Mouse (Mus musculus) layer of hippocampus, adult 18-20 months (tissue): ENCODE results near the gene Evi5. TPM values are rescaled to one million over a fixed set of nuclear protein-coding genes. Genes with fewer than 3 reads are reported as not detected.

Experiments
- DNase-seq, 2 experiments: peaks; one replicate each; pipeline ENCODE4 v3.0.0; 2022; ENCODE audit warnings: low spot score in 2 of 2
- total RNA-seq, 2 experiments: library from RNA; stranded (reverse); gene quantifications; 2 replicates each; pipeline ENCODE4 v1.2.3; 2021

The Evi5 gene
- total RNA-seq, 2 experiments from 2014 or later, result 62.7 to 65.5 TPM

GRCm38 (mm10) chr5:107814651-107815050 lies 60.3 kb downstream of the Evi5 start:
- DNase-seq, result no peak

DNA sequence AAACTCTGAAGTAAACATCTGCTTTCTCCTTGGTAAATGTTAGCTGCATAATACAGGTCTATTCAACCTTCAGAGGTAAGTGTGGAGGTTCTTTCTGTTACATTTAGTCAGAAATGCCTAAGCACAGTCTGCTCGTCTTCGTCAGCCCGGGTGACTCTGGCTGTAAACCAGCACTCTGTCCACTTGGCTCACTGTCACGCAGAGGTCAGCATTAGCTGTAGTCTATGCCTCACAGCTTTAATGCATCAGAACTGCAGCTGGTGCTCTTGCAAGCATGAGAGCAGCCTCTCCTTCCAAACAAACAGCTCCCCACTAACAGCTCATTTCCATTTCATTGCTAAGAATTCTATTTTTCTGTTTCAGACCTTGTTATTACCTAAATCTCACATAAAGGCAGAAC lies 67.4 kb downstream of the Evi5 start:
- no peak for DNase-seq

DNA sequence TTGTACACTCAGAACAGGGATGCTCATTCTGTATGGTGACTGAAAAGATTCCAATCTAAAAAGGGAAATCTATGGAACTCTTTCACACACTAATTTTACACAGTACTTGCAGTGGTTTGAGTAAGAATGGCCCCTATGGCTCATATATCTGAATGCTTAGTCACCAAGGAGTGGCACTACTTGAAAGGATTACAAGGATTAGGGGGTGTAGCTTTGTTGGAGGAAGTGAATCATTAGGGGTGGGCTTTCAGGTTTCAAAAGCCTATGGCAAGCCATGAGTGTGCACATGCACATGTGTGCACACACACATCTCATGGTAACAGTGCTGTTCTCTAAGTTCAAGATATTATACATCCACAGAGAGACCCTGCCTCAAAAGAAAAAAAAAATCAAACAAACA lies 72.3 kb downstream of the Evi5 start:
- DNase-seq, result no peak

DNA sequence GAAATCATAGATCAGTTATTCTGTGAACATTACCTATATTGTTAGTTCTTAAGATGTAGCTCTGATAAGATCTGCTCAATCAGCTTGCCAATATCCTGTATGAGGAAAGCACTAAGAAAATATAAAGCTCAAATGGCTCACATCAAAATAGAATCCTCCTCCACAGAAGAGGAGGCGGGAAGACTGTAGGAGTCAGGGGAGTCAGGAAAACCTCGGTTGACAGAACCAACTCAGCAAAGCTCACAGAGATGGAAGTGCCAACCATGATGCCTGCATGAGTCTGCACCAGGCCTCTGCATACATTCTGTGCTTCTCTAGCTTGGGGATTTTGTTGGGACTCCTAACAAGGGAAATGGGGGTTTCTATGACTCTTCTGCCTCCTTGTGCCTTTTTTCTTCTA lies 73.7 kb downstream of the Evi5 start:
- DNase-seq, result no peak

- no peak for DNase-seq
These were observed 76.6 kb downstream of the Evi5 start for GRCm38 (mm10) chr5:107798290-107798689.

GRCm38 (mm10) chr5:107793927-107794326 lies 81.0 kb downstream of the Evi5 start:
- DNase-seq, result no peak

GRCm38 (mm10) chr5:107793258-107793657 lies 81.6 kb downstream of the Evi5 start:
- DNase-seq, result no peak

DNA sequence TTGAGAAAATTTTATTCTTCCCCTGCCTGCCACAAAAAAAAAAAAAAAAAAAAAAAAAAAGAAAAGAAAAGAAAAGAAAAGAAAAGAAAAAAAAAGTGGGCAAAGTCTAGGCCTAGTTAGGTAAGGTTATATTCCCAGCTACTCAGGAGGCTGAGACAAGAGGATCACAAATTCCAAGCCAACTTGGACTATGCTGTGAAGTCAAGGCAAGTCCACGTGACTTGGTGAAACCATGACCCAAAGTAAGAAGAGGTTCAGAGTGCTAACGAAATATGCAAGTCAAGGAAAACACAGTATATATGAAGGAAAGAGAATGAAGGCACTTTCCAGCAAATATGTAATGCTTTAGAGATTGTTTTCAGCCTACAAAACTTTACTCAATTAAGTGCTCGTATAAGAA lies 82.4 kb downstream of the Evi5 start:
- no peak for DNase-seq

DNA sequence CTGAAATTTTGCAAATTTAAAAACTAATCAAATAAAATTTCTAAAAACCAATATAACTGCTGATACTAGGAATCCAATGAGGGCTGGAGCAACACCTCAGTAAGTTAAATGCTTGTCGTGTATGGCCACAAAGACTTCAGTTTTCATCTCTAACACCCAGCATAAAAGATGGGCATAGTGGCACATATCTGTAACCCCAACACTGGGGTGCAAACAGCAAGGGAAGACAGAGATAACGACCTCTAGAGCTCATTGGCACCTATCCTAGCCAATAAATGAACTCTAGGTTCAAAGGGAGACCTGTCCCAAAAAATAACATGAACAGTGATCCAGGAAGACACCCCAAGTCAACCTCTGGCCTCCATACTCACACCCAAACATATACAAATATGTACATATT lies 82.9 kb downstream of the Evi5 start:
- DNase-seq, result no peak

DNA sequence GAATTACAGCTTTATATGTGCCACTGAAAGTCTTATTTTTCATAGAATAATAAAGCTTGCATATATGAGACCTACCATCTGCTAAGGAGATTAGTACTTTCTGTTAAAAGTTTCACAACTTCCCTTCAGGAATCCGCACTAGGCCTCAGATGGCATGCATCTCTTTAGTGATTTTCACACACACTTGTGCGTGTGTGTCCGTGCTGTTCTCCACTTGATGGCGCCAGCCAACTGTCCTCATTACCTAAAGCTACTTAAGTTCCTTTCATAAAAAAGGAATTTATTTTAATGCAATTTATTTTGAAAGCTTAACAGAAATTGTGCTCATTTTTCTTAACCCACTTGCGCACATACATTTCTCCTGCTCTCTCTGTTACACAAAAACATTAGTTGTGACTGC lies 85.4 kb downstream of the Evi5 start:
- DNase-seq, result no peak

- no peak for DNase-seq
These were observed 87.0 kb downstream of the Evi5 start for GRCm38 (mm10) chr5:107787682-107788443.

- DNase-seq, result no peak
These were observed 92.5 kb downstream of the Evi5 start for GRCm38 (mm10) chr5:107782360-107782759.

DNA sequence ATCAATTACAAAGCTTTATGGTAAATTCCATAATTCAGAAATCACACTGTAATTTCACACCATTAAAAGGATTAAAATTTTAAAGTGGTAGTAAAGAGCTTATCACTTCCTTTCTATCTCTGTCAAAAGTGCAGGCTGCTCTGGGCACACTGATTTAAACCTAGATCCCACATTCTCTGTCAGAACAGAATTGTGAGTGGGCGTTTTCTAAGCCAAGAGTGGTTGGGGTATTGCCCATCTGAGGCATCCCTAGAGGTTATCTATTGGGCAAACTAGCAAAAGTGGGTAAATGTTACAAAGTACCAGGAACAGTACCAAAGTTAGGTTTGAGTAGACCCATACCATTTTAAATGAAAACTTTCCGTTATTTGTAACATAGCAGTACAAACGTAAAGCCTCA lies 96.1 kb downstream of the Evi5 start:
- DNase-seq, result no peak

DNA sequence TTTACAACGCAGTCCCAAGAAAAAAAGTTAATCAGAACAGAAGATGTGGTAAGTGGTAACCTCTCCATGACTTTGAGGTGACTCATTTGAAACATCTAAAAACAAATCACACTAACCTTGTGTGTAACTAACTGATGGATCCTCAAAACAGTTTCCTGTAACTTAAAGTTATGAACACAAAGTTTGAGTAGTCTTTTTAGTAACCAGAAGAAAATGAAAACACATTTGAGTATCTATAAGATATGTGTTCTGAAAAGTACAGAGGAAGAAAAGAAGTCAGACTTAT lies 97.4 kb downstream of the Evi5 start:
- DNase-seq, result no peak

- no peak for DNase-seq
These were observed 97.9 kb downstream of the Evi5 start for GRCm38 (mm10) chr5:107776777-107777544.

GRCm38 (mm10) chr5:107775875-107776274 lies 99.0 kb downstream of the Evi5 start:
- DNase-seq, result no peak

GRCm38 (mm10) chr5:107772049-107772448 lies 102.9 kb downstream of the Evi5 start:
- DNase-seq, result no peak

DNA sequence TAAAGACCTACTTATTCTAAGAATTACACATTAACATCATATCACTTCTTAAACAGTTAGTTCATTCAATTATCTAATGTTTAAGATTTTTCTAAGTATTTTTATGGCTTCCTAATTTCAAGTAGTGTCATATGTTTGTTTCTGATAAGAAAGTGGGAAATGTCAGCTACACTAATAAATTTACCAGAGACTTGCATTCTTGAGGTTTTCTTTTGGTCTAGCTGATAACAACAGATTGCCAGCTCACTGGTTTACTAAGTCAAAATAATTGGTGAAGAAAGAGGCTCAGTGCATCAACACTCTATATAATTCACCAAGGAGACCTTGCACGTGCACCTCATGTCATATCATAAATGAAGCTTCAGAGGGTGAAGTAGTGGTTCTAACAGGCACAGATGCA lies 106.7 kb downstream of the Evi5 start:
- DNase-seq, result no peak

- DNase-seq, result no peak
These were observed 109.0 kb downstream of the Evi5 start for GRCm38 (mm10) chr5:107765946-107766345.

GRCm38 (mm10) chr5:107764486-107764885 lies 110.4 kb downstream of the Evi5 start:
- DNase-seq, result no peak

DNA sequence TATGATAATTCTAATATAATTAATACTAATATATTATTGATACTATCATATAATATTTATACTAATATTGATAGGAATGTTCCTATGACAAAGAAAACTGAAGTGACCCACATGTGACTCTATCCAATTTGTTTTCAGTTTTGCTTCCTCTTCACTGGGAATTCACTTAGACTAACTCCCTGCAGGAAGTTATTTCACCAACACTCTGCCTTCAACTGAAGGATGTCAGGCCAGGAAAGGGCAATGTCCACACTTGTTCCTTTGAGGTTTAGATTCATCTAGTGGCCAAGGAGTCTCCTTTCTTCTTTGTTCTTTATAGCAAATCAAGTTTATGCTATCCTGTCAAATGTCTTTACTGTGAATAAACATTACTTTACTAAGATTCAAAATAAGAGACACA lies 111.2 kb downstream of the Evi5 start:
- no peak for DNase-seq

GRCm38 (mm10) chr5:107759121-107759520 lies 115.8 kb downstream of the Evi5 start:
- DNase-seq, result no peak

GRCm38 (mm10) chr5:107756072-107756471 lies 118.8 kb downstream of the Evi5 start:
- DNase-seq, result no peak
